Mouse (Mus musculus) stomach, postnatal 0 days (tissue): ENCODE data around the gene Pcmt1. TPM values are rescaled to one million over a fixed set of nuclear protein-coding genes. Genes with fewer than 3 reads are reported as not detected.

ENCODE experiments used
- ATAC-seq: fragments of 200-750 bp; cut with Nextera tagmentation; 2 replicates; pipeline ENCODE4 v1.8.0; 2017; ENCODE audit not compliant: low FRiP score, low TSS enrichment
- DNase-seq: peaks from one replicate; pipeline ENCODE4 v3.0.0-alpha.2; 2016; ENCODE audit warnings: low spot score
- H3K27ac ChIP-seq: fragments of 300-500 bp; sonication (generic); replicated peaks from 2 replicates; pipeline ENCODE4 v1.5.1; 2014; ENCODE audit warnings: mild to moderate bottlenecking, control low read depth
- H3K27me3 ChIP-seq: fragments of 300-500 bp; sonication (generic); 2 replicates; pipeline ENCODE4 v1.6.1; 2014; ENCODE audit warnings: low read length; ENCODE audit not compliant: control insufficient read depth, insufficient read depth
- H3K36me3 ChIP-seq: fragments of 300-500 bp; sonication (generic); 2 replicates; pipeline ENCODE4 v1.6.1; 2014; ENCODE audit warnings: low read length, mixed read lengths; ENCODE audit not compliant: control insufficient read depth, insufficient read depth
- H3K4me1 ChIP-seq: fragments of 300-500 bp; sonication (generic); replicated peaks from 2 replicates; pipeline ENCODE4 v1.6.1; 2014; ENCODE audit warnings: antibody characterized with exemption; ENCODE audit not compliant: control insufficient read depth, insufficient read depth
- H3K4me2 ChIP-seq: fragments of 300-500 bp; sonication (generic); replicated peaks from 2 replicates; pipeline ENCODE4 v1.6.1; 2014; ENCODE audit warnings: low read depth, mild to moderate bottlenecking, control low read depth, moderate library complexity
- H3K4me3 ChIP-seq: fragments of 300-500 bp; sonication (generic); 2 replicates; pipeline ENCODE4 v1.5.1; 2014; ENCODE audit warnings: low read depth, low read length, control low read depth
- H3K9ac ChIP-seq: fragments of 300-500 bp; sonication (generic); 2 replicates; pipeline ENCODE4 v1.6.1; 2014; ENCODE audit warnings: mild to moderate bottlenecking, low read length, control low read depth, mixed read lengths
- H3K9me3 ChIP-seq: fragments of 300-500 bp; sonication (generic); 2 replicates; pipeline ENCODE4 v1.6.1; 2016; ENCODE audit warnings: low read length; ENCODE audit not compliant: control insufficient read depth
- CTCF ChIP-seq: IDR thresholded peaks from 2 replicates; pipeline ENCODE4 v1.5.1; 2016; ENCODE audit warnings: antibody characterized with exemption, low read depth, mild to moderate bottlenecking, moderate library complexity
- EP300 ChIP-seq: optimal IDR thresholded peaks from 2 replicates; pipeline ENCODE3; 2016; ENCODE audit warnings: antibody characterized with exemption
- WGBS: fragments of 180-500 bp; shearing (Covaris S2); extraction: QIAGEN DNeasy Blood & Tissue Kit; methylation state at CpG from one replicate; pipeline ENCODE4 v1.1.7; 2014; 5-methylcytosine and 5-hydroxymethylcytosine counted together
- polyA plus RNA-seq: library from polyadenylated mRNA; unstranded; fragments of >200 nt; fragmentation: Nextera tagmentation; extraction: Ambion mirVana; gene quantifications from 2 replicates; pipeline ENCODE4 v1.2.1, GENCODE M21; 2015

Gene Pcmt1
- polyA plus RNA-seq, 1 experiment from 2014 or later = 65.7 TPM

DNA sequence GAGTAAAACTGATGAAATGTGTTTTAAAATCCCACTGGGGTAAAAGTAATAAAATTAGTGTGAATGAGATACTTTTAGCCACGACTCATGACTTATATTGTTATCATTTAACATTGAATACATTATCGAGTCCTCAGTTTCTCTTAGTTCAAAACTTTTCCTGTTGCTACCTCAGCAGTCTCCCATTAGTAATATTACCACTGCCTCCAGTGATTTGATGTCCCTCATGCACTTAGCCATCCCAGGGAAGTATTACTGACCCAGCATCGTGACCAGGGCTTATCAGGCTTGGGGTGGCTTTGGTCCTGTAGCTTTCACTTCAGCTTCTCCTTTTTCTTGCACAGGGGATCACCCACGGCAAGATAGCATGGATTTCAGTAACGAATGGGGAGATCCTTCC is 29.2 kb upstream of the Pcmt1 start:
- no peak overlapping the region for H3K4me3 ChIP-seq
- H3K27me3 ChIP-seq = no peaks in the 10 kb centered on the region
- no peaks in the 10 kb centered on the region for H3K9me3 ChIP-seq
- no peak for TF ChIP-seq CTCF
- TF ChIP-seq EP300 = no peak
- no peak overlapping the region for H3K9ac ChIP-seq
- ATAC-seq = no peak
- H3K4me2 ChIP-seq = no peak overlapping the region
- DNase-seq = no peak
- no peak overlapping the region for H3K27ac ChIP-seq
- peaks cover 5% of the 10 kb centered on the region for H3K36me3 ChIP-seq
- WGBS = 91% methylated on average over 5 of the region's 5 CpGs
- H3K4me1 ChIP-seq = no peaks in the 10 kb centered on the region

DNA sequence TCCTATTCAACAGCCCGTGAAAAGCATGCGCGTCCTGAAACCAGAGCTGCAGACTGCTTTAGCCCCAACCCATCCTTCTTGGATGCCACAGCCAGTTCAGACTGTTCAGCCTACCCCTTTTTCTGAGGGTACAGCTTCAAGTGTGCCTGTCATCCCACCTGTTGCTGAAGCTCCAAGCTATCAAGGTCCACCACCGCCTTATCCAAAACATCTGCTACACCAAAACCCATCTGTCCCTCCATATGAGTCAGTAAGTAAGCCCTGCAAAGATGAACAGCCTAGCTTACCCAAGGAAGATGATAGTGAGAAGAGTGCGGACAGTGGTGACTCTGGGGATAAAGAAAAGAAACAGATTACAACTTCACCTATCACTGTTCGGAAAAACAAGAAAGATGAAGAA is 21.6 kb upstream of the Pcmt1 start:
- no peak overlapping the region for H3K27ac ChIP-seq
- no peak overlapping the region for H3K4me3 ChIP-seq
- ATAC-seq (no peak), DNase-seq (no peak)
- H3K27me3 ChIP-seq = no peaks in the 10 kb centered on the region
- no peaks in the 10 kb centered on the region for H3K4me1 ChIP-seq
- no peaks in the 10 kb centered on the region for H3K9me3 ChIP-seq
- no peak overlapping the region for H3K4me2 ChIP-seq
- no peak overlapping the region for H3K9ac ChIP-seq
- WGBS = 94% methylated on average over 6 of the region's 6 CpGs
- peaks cover 32% of the 10 kb centered on the region for H3K36me3 ChIP-seq
- TF ChIP-seq CTCF = no peak
- no peak for TF ChIP-seq EP300

DNA sequence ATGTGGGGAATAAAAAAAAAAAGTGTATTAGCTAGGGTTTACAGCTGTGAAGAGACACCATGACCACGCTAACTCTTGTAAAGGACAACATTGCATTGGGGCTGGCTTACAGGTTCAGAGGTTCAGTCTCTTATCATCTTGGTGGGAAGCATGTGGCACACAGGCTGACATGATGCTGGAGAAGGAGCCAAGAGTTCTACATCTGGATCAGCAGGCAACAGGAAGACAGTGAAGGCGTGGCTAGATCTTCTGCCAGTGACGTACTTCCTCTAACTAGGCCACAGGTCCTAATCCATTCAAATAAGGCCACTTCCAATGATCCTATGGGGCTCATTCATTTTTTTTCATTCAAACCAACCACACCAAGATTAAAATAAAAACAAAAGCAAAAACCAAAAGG is 19.2 kb upstream of the Pcmt1 start:
- ATAC-seq = no peak
- peaks cover 35% of the 10 kb centered on the region for H3K36me3 ChIP-seq
- 81% methylated on average over 3 of the region's 3 CpGs for WGBS
- H3K4me1 ChIP-seq = no peaks in the 10 kb centered on the region
- H3K9ac ChIP-seq = no peak overlapping the region
- TF ChIP-seq EP300 (no peak), CTCF (no peak)
- no peak overlapping the region for H3K27ac ChIP-seq
- no peaks in the 10 kb centered on the region for H3K9me3 ChIP-seq
- H3K4me3 ChIP-seq = no peak overlapping the region
- no peaks in the 10 kb centered on the region for H3K27me3 ChIP-seq
- H3K4me2 ChIP-seq = no peak overlapping the region
- no peak for DNase-seq

DNA sequence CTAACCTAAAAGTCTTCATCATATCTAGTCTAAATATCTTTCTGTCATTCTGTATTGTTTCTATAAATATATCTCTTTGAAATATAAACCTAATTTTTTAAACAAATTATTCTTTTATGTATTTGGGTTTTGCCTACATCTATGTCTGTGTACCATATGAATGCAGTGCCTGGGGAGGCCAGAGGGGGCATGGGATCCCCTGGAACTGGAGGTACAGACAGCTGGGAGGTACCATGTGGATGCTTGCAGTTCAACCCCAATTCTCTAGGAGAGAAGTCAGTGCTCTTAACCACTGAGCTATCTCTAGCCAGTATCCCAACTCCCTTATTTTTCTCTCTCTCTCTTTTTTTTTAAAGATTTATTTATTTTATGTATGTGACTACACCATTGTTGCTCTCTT is 14.3 kb upstream of the Pcmt1 start:
- no peaks in the 10 kb centered on the region for H3K4me1 ChIP-seq
- no peak for TF ChIP-seq EP300
- TF ChIP-seq CTCF = peak; percentile 36
- DNase-seq (no peak), ATAC-seq (no peak)
- H3K4me3 ChIP-seq = no peak overlapping the region
- no peaks in the 10 kb centered on the region for H3K27me3 ChIP-seq
- no peak overlapping the region for H3K27ac ChIP-seq
- H3K4me2 ChIP-seq = no peak overlapping the region
- no peaks in the 10 kb centered on the region for H3K9me3 ChIP-seq
- no peak overlapping the region for H3K9ac ChIP-seq
- peaks cover 23% of the 10 kb centered on the region for H3K36me3 ChIP-seq

DNA sequence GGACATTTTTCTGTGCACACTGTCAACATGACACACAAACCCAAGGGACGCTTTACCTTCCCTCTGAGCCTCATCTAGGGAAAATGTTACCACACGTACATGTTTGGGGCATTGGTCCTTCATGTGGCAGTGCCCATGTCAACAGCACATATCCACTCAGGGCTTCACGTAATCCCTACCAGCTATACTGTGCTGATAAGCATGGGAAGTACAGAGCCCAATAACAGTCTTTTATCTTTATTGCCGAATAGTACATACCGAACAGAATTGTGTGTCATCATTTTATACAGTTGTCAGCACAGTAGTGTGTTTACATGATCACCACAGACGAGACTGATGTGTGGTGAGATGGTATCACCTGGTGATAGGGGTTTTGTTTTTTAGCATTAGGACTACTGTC is 6.0 kb upstream of the Pcmt1 start:
- Histone ChIP-seq H3K9me3 (no peaks in the 10 kb centered on the region), H3K4me3 (no peak overlapping the region), H3K4me2 (no peak overlapping the region), H3K36me3 (0 out of 2 replicates have a peak, but pooled peaks cover 1% of the 10 kb centered on the region), H3K4me1 (peaks cover 3% of the 10 kb centered on the region; the same call in 1 of the 2 replicates), H3K27ac (no peak overlapping the region), H3K27me3 (no peaks in the 10 kb centered on the region), H3K9ac (no peak overlapping the region)
- no peak for TF ChIP-seq CTCF
- TF ChIP-seq EP300 = no peak
- DNase-seq (no peak), ATAC-seq (no peak)
- WGBS = 83% methylated on average over 6 of the region's 6 CpGs

DNA sequence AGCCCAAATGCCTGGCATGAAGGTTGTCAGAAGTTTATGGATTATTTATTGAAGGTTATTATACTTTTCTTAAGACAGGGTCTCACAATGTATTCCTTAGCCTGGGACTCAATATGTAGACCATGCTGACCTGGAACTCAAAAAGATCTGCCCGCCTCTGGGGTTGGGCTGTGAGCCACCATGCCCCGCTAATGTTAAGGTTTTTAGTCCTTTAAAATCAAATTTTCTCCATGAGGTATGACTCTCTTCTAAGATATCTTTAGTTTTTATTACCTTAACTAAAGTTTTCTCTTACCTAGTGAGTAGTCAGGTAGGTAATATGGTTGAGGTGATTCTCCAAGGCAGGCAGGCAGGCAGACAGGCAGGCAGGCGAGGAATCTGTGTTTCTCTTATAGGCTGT is 1.3 kb upstream of the Pcmt1 start:
- H3K27ac ChIP-seq = no peak overlapping the region
- H3K4me1 ChIP-seq = peaks cover 6% of the 10 kb centered on the region; the same call in 1 of the 2 replicates
- DNase-seq (no peak), ATAC-seq (no peak)
- peak overlapping the region; percentile 74 for H3K4me2 ChIP-seq
- peak overlapping the region; percentile 98 for H3K4me3 ChIP-seq
- TF ChIP-seq EP300 = no peak
- no peak for TF ChIP-seq CTCF
- H3K36me3 ChIP-seq = no peaks in the 10 kb centered on the region
- WGBS = 23% methylated on average over 3 of the region's 3 CpGs
- no peaks in the 10 kb centered on the region for H3K9me3 ChIP-seq
- H3K9ac ChIP-seq = no peak overlapping the region; the same call in 1 of the 2 replicates
- no peaks in the 10 kb centered on the region for H3K27me3 ChIP-seq
